Mouse (Mus musculus) spleen, postnatal 10 days (tissue): Measurements from ENCODE around the gene Wdfy4.

Experiments
- DNase-seq, 2 experiments: peaks; one replicate each; pipeline ENCODE4 v3.0.0; 2021 to 2022; ENCODE audit warnings: low spot score in 2 of 2

The Wdfy4 gene

GRCm38 (mm10) chr14:33185068-33185800, at the start of gene Wdfy4:
Gene Wdfy4 (minus strand): TSS chr14:33185508.
- peak; percentile 35 to 65 for DNase-seq

GRCm38 (mm10) chr14:33232048-33232447, 46.7 kb upstream of the Wdfy4 start:
- no peak for DNase-seq

GRCm38 (mm10) chr14:33231311-33231710, 46.0 kb upstream of the Wdfy4 start:
- no peak for DNase-seq

GRCm38 (mm10) chr14:33230672-33231071, 45.4 kb upstream of the Wdfy4 start:
- DNase-seq, result no peak

GRCm38 (mm10) chr14:33225235-33225634, 39.9 kb upstream of the Wdfy4 start:
- DNase-seq, result no peak

DNA sequence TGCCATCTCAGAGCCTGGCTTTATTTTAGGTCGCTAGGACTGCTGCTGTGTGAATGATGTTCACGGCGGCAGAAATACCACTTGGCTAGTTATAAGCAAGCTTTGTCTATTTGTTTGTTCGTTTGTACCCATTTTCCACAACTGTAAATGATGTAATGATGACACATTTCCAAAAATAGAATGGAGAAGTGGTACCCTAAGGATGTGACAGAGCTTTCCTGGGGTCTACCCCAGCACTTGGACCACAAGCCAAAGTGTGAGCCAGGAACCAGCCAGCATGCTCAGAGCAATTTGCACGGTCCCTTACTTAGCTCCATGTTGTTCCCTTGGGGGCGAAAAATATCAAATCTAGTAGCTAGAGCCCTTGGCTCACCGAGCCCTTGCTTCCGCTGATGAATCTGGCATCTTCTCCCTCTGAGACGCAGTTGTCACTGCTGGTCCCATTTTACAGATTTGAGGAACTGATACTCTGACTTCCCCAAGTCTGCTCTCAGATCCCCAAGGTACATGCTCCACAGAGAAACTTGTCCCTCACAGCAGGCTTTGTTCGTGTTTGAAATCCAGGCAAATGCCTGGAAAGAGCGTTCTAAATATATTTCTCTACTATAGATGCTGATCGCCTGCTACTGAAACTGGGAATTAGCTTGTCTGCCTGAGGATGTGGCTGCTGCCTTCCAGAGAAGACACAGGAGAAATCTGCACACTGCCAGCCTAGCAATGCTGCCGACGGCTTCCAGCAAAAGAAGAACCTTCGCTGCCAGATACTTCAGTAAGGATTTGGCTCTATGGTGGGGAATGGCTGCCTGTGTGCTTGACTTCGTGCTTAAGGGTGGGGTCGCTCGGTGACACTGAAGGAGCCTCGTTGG, 31.3 kb upstream of the Wdfy4 start:
- DNase-seq, result no peak

GRCm38 (mm10) chr14:33215163-33215562, 29.9 kb upstream of the Wdfy4 start:
- no peak for DNase-seq

DNA sequence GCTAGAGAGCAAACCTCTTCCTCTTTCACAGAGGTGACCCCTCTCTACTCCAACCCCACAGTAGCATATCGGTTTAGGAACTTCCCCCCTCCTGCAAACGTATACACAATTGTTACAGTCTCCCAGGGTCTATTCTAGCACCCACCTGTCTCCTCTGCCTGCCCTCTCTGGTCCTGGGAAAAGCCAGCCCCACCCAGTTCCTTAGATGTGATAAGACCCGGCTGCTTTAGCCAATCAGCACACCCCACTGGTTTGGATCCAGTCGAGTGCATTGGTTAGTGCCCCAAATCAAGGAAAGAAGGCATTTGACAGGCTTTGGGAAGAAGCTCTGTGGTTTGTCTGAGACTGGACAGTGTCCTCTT, 29.4 kb upstream of the Wdfy4 start:
- no peak for DNase-seq

DNA sequence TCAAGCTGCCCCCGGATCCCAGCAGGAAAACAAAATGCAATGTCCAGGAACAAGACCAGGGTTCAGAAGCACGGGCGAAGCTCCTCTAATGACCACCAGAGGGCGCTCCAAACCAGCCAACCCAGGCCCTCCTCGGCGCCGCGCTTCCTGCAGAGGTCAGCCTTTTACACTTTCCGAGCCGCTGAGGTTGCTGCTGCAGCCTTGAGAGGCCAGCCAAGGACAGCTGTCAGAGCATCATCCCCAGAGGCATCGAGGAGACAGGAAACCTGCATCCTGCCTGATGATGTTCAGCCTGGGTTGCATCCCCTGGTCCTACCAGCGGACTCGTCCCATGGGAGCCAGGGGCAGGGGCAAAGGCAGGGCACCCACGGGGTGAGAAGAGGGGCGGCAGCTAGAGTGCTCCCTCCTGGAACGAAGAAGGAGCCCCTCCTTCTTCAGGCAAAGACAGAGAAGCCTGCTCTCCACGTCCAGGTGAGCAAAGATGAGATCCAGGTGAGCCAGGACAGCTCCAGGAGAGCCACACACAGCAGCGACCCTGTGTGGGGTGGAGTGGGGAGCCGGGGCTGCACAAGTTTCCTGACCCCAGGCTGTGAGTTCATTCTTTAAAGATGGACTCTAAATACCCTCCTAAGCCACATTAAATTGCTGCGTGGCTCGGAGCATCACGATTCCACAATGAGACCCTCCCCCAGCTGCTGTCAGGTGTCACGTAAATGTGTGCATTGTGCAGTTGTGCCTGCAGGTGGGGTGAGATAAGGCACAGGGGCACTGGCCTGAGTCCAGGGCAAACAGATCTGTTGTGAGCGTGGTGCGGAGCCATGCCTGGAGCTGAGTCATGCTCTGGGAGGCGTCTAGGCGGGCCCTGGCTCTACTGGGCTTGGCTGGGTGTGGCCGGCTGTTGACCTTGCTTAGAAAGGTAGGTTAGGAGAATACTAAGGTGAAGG, 28.8 kb upstream of the Wdfy4 start, which contains the start of gene Arhgap22:
Arhgap22 (plus strand) TSS at position 204 of the 944 bp plus-strand sequence.
- peak; percentile 51 to 86 for DNase-seq

DNA sequence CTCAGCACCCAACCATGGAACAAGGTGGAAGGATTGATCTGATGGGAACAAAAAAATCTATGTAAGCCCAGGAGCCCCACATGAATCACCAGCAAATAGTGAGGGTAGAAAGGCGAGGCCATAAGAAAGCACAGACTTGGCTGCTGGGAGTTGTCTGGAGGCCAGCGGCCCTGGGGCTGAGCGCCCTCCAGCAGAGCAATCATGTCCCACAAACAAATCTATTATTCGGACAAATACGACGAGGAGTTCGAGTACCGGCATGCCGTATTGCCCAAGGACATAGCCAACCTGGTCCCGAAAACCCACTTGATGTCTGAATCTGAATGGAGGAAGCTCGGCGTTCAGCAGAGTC, 27.6 kb upstream of the Wdfy4 start:
- no peak for DNase-seq

- no peak for DNase-seq
These were observed 27.1 kb upstream of the Wdfy4 start for GRCm38 (mm10) chr14:33212271-33212957.

- DNase-seq, result no peak
These were observed 25.5 kb upstream of the Wdfy4 start for GRCm38 (mm10) chr14:33210806-33211205.

GRCm38 (mm10) chr14:33208331-33208730, 23.0 kb upstream of the Wdfy4 start:
- no peak for DNase-seq

DNA sequence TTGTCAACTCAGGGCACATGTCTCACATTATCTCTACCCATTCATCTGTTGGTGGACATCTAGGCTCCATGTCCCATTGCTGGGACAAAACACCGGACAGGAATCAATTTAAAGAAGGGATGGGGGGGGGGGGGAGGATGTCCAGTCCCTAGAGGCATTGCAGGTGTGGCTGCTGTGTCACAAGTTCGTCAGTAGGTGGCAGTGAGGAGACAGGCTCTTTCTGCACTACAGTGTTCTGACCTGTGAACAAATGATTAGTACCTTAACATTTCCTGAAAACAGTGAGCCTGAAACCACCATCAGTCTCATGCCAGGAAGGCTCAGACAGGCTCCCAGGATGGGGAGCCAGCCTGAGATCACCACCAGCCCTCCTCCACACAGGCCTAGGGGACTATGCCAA, 21.7 kb upstream of the Wdfy4 start:
- DNase-seq, result peak in 1 of 2 experiments; percentile 48

- no peak for DNase-seq
These were observed 20.1 kb upstream of the Wdfy4 start for GRCm38 (mm10) chr14:33205280-33205965.

GRCm38 (mm10) chr14:33203777-33204176, 18.5 kb upstream of the Wdfy4 start:
- DNase-seq, result peak in 1 of 2 experiments; percentile 15

DNA sequence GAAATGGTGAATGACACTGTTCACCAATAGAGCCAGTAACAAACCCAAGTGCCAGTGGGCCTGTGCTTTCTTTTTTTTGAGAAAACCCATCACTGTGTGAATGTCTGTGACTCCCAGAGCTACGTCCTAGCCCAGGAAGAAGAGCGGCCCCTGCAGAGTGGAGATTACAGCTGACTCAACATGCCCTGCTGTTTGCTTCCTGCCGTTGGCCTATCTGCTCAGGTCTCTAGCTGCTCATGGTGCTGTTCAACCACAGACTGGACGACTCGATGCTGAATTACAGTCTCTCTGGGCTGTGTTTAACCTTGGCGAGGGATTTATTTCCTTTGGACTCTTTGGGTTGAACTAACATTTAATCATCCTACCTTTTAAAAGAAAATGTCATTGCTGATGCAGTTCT, 17.6 kb upstream of the Wdfy4 start:
- DNase-seq, result peak in 1 of 2 experiments; percentile 7

- DNase-seq, result peak in 1 of 2 experiments; percentile 7
These were observed 16.9 kb upstream of the Wdfy4 start for GRCm38 (mm10) chr14:33202161-33202560.

- DNase-seq, result peak in 1 of 2 experiments; percentile 46
These were observed 8.9 kb upstream of the Wdfy4 start for GRCm38 (mm10) chr14:33194241-33194640.

DNA sequence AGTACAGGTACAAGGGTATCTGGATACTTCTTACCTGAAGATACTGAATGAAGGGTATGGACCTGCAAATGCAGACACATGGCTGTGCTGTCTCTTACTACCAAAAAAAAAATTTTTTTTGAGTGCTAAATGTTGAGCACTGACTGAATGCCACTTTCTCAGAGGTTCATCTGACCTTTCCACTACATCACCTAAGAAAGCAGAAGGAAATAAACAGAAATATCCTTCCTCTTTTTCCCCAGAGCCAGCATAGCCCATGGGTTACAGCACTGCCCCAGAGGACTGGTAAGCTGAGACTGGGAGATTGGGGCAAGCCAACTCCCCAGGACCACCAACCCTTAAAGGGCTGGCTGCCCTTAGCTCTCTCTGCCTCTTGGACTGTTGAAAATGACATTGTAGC, 8.5 kb upstream of the Wdfy4 start:
- no peak for DNase-seq

DNA sequence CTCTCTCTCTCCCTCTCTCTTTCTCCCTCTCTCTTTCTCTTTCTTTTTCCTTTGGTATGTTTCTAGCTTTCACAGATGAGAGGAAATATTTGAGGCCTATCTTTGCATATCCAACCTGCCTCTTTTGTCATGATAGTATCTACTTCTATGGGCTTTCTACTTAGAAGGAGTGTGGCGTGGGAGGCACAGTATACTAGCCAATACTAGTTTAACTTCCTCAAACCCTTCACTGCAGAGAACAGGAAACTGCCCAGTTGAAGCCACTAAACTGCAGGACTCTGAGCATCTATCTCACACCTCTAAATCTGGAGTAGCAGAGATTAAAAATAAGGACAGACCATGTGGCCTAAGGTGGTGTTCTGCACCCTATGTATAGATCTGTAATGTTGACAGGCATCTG, 5.3 kb upstream of the Wdfy4 start:
- no peak for DNase-seq
